Mouse (Mus musculus) adrenal gland, adult (tissue): ENCODE data around the gene Gm10300.

Source experiments
- DNase-seq, 2 experiments: peaks; one replicate each; pipeline ENCODE4 v3.0.0; 2022 to 2023; ENCODE audit warnings: low spot score in 1 of 2; ENCODE audit not compliant: inconsistent age in 2 of 2

Gene Gm10300

GRCm38 (mm10) chr4:132074077-132074932 lies at the start of gene Gm10300:
Gm10300 (plus strand) TSS chr4:132074697.
- peak; percentile 75 to 90 for DNase-seq

GRCm38 (mm10) chr4:132025264-132025663 lies 49.2 kb upstream of the Gm10300 start:
- DNase-seq, result no peak

GRCm38 (mm10) chr4:132025738-132026527 lies 48.6 kb upstream of the Gm10300 start:
- no peak for DNase-seq

- DNase-seq, result no peak
Measured at GRCm38 (mm10) chr4:132027167-132027566, 47.3 kb upstream of the Gm10300 start.

- DNase-seq, result no peak
Measured at GRCm38 (mm10) chr4:132027806-132028205, 46.7 kb upstream of the Gm10300 start.

- no peak for DNase-seq
Measured at GRCm38 (mm10) chr4:132029851-132030741, 44.4 kb upstream of the Gm10300 start.

GRCm38 (mm10) chr4:132033183-132033582 lies 41.3 kb upstream of the Gm10300 start:
- peak in 1 of 2 experiments; percentile 48 for DNase-seq

GRCm38 (mm10) chr4:132034242-132034641 lies 40.3 kb upstream of the Gm10300 start:
- DNase-seq, result no peak

- no peak for DNase-seq
Measured at GRCm38 (mm10) chr4:132037137-132037536, 37.4 kb upstream of the Gm10300 start.

- DNase-seq, result no peak
Measured at GRCm38 (mm10) chr4:132037991-132038390, 36.5 kb upstream of the Gm10300 start.

- DNase-seq, result no peak
Measured at GRCm38 (mm10) chr4:132038809-132039208, 35.7 kb upstream of the Gm10300 start.

GRCm38 (mm10) chr4:132039521-132039920 lies 35.0 kb upstream of the Gm10300 start:
- no peak for DNase-seq

GRCm38 (mm10) chr4:132039975-132040645 lies 34.4 kb upstream of the Gm10300 start:
- DNase-seq, result peak in 1 of 2 experiments; percentile 50

- DNase-seq, result no peak
Measured at GRCm38 (mm10) chr4:132041471-132042332, 32.8 kb upstream of the Gm10300 start.

- DNase-seq, result no peak
Measured at GRCm38 (mm10) chr4:132043726-132044125, 30.8 kb upstream of the Gm10300 start.

GRCm38 (mm10) chr4:132048011-132048991 lies 26.2 kb upstream of the Gm10300 start:
- DNase-seq, result peak; percentile 39 to 76

- DNase-seq, result peak; percentile 91 to 95
Measured at GRCm38 (mm10) chr4:132048995-132049404, 25.5 kb upstream of the Gm10300 start.

GRCm38 (mm10) chr4:132049549-132050200 lies 24.8 kb upstream of the Gm10300 start:
- DNase-seq, result peak in 1 of 2 experiments; percentile 51
